Mouse (Mus musculus) embryo, embryonic 11.5 days (tissue): ENCODE results near the gene Ubtd1.
"Not testable (repeated sequence)": the region's sequence is repeated elsewhere in the genome, so short reads cannot be mapped to it uniquely, and the experiment has no call there.

ENCODE experiments used
- DNase-seq: peaks from one replicate; pipeline ENCODE4 v3.0.0-alpha.2; 2012; ENCODE audit warnings: low read depth, low spot score

Gene Ubtd1

DNA sequence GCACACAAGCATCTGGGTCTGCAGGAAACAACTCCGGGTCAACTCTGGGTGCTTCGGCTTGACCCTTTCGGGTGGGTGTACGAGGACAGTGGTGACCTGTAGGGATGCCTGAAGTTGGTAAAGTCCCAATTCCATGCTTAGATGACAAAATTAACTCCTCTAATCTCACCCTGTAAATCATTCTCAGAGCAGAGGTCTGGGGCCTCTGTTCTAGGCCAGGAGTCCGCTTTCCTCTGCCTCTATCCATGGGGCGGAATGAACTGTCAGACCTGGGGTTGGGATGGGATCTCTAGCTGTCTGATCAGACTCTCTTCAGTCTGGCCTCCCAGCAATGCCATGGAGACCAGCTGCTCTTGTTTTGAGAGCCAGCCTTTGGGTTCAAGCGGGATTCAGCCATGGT, 79.9 kb downstream of the Ubtd1 start:
- no peak for DNase-seq

DNA sequence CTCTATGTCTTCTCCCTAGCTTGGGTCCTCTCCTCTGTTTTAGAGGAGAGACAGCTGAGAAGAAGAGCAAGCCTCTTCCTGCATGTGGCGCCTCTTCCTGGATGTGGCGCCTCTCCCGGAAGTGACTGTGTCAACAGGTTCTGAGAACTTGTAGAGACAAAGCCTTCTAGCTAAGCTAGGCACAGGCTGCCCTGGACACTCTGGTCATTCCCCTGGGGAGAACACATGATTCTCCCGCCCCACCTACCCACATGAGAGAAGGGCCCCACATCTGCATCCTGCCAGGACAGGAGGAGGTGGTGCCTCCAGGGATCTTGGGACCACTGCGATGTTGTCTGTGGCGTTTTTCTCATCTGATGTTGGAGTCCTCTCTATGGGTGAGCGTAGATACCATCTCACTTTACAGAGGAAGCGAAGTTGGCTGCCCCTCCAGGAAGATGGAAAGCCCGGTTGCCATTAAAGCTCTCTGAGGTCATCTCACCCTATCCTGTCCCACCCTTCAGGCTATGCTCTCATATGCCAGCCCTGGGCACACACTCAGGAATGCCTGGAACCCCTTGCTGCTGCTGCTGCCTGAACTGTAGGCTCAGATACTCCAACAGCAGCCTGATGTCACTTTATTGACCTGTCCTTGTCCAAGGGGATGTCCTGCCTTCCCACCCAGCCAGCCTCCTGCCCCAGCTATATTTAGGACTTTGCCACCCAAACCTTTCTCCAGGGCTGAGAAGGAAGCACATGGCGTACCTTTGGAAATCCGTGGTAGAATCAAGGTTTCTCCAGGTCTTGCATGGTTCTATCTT, 87.1 kb downstream of the Ubtd1 start:
- no peak for DNase-seq

GRCm38 (mm10) chr19:42069241-42069525, 87.6 kb downstream of the Ubtd1 start:
- no peak for DNase-seq

DNA sequence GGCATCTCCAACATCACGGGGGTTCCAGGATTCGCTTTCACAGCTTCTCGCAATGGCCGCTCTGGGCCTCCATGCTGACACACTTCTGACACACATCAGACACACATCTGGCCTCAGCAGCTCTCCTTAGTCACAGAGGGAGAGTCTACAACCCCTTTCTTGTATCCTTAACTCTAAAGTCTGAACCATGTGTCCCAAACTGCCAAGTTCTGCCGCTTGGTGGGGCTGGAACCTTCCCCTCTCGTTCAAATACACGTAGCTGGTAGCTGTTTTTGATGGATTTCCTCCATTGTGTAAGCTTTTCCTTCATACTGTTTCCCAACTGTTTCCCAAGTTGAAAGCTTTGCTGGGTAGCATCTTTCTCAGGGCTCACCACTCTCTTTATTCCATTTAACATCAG, 89.7 kb downstream of the Ubtd1 start:
- no peak for DNase-seq

DNA sequence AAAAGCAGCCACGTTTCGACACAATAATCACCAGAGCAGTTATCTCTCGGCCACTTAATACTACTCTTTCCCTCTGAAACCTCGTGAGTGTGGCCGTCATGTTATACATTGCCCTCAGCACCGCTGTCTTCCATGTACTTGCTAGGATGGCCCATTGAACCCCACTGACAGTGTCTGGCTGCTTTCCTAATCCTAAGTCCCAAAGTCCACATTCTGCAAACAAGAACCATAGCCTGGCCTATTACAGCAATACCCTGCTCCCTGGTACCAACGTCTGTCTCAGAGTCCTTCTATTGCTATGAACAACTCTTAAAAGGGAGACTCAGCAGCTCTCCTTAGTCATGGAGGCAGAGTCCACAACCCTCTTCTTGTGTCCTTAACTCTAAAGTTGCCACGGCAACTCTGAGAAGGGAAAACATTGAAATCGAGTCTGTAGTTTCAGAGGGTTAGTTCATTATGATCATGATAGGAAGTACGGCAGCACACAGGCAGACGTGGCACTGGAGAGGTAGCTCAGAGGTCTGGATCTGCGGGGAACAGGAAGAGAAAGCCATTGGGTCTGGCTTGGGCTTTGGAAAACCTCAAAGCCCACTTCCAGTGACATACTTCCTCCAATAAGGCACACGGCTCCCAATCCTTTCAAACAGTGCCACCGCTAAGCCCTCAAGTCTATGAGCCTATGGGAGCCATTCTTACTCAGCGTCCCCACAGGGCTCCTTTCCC, 90.5 kb downstream of the Ubtd1 start:
- DNase-seq, result no peak

- no peak for DNase-seq
Measured at GRCm38 (mm10) chr19:42072802-42073201, 91.2 kb downstream of the Ubtd1 start.

GRCm38 (mm10) chr19:42075051-42075450, 93.5 kb downstream of the Ubtd1 start:
- no peak for DNase-seq

DNA sequence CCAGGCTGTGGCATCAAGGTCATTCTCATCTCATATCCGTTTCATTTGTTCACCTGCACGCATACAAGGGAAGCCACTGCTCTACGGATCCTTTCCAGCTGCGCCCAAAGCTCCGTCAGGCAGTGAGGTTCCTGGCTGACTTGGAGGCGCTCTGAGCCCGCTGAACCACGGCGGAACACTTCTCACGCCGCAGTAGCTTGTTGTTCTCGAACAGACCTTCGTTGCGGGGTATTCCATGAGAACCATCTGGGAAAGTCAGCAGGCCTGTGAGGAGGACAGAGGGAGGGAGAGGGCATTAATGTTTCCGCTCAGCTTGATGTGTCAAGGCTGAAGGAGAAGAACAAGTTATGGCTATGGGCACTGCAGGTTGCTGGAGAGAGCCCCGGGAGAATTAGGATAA, 94.4 kb downstream of the Ubtd1 start:
- DNase-seq, result no peak

DNA sequence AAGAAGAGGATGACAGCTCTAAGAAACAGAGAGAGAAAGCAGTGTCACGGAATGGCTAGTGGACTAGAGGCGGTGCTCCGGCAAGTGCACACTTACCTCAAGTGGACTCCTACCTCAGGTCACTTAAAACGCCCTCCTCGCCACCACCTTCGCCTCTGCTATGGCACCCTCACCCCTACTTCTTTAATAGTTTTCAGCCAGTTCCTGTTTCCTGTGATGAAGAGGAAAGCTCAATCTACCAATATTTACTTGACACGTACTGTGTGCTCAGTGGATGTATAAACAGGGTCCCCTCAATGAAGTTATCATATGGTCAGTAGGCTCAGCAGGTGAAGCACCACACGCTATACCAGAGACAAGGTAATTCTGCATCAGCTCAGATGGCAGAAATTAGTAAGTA, 97.0 kb downstream of the Ubtd1 start:
- no peak for DNase-seq

DNA sequence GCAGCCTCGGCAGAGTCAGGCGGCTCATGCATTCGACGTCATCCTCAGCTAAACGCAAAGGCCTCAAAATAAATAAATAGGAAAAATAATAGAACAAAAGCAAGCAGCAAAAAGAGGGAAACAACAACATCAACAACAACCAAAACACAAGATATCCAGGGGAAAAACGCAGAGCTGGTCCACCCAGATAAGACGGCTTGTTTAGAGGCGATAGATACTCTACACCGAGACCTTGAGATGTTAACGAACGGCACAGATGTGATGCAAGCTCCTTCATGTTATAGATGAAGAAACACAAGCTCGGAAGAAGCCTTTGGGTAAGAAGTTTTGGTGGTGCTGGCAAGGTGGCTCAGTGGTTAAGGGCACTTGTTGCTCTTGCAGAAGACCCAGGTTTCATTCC, 97.4 kb downstream of the Ubtd1 start:
- no peak for DNase-seq

DNA sequence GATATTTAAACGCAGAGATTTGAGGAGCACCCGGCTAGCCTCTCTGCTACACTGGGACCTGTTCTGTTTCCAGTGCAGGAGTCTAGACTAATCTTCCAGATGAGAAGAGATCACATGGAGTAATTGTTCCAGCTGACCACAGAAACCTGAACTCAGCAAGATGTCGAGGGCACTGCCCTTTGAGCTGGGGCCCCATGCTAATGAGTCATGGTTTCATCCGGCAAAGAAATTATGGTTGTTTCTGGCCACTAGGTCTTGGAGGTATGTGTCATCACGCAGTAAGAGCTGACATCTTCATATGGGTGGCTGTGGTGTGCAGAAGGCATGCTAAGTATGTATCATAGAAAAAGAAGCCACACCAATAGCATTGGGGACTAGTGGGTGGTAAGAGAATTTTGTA, 98.4 kb downstream of the Ubtd1 start:
- no peak for DNase-seq

GRCm38 (mm10) chr19:42080469-42080868, 98.9 kb downstream of the Ubtd1 start:
- DNase-seq, result no peak

- not testable (repeated sequence) for DNase-seq
Measured at GRCm38 (mm10) chr19:42081613-42082012, 100.0 kb downstream of the Ubtd1 start.
